In genomic region chr5:23599750-23600537, GRCm38 (mm10) we compare ENCODE assay signal across 12 mouse cellular contexts.
DNase-seq lines count a peak whose midpoint lies in the region; ATAC-seq lines count a peak whose summit lies in the region.
"Had no signal": no experiment of that assay in that cellular context is flagged by ENCODE, and none has a peak within 500 bp of the region (broad histone marks: within the 10 kb centered on the region; RNA-seq: fewer than 3 reads in every experiment).

No protein-coding gene starts in this region.

- H3K27ac ChIP-seq in hindbrain, embryonic 14.5 days: 0 out of 2 replicates have a peak overlapping the region, but pooled peaks have one; percentile 18
- H3K27ac ChIP-seq in heart, embryonic 10.5 days: no peak overlapping the region
- H3K27ac ChIP-seq: embryonic facial prominence, embryonic 12.5 days; liver, embryonic 14.5 days had no signal

- H3K9ac ChIP-seq in hindbrain, embryonic 14.5 days: no peak overlapping the region
- H3K9ac ChIP-seq: embryonic facial prominence, embryonic 12.5 days; liver, embryonic 14.5 days had no signal

- H3K4me3 ChIP-seq in hindbrain, embryonic 14.5 days (replicated peaks; ENCODE audit: low read length): no peak overlapping the region
- H3K4me3 ChIP-seq in heart, embryonic 10.5 days: no peak overlapping the region
- H3K4me3 ChIP-seq: embryonic facial prominence, embryonic 12.5 days had no signal

- no peak overlapping the region for H3K4me2 ChIP-seq in hindbrain, embryonic 14.5 days (replicated peaks)
- H3K4me2 ChIP-seq: embryonic facial prominence, embryonic 12.5 days had no signal

- H3K27me3 ChIP-seq in hindbrain, embryonic 14.5 days (ENCODE audit: control insufficient read depth, insufficient read depth, low read length): no peaks in the 10 kb centered on the region
- no peaks in the 10 kb centered on the region for H3K27me3 ChIP-seq in heart, embryonic 10.5 days (ENCODE audit: insufficient read depth, poor library complexity, severe bottlenecking)
- H3K27me3 ChIP-seq: embryonic facial prominence, embryonic 12.5 days had no signal

- 55% methylated on average over 5 of the region's 5 CpGs for WGBS in hindbrain, embryonic 14.5 days
- WGBS in heart, embryonic 10.5 days: 80% methylated on average over 5 of the region's 5 CpGs

- no peaks in the 10 kb centered on the region for H3K9me3 ChIP-seq in hindbrain, embryonic 14.5 days (ENCODE audit: control insufficient read depth, low read length)
- H3K9me3 ChIP-seq in heart, embryonic 10.5 days: no peaks in the 10 kb centered on the region
- H3K9me3 ChIP-seq: embryonic facial prominence, embryonic 12.5 days had no signal

- peak; percentile 23 to 29 for DNase-seq in layer of hippocampus, postnatal 10 days (ENCODE audit: low spot score in 2 of 2)
- no peak for DNase-seq in layer of hippocampus, postnatal 36 days
- peak; percentile 35 for DNase-seq in ZHBTc4 (ENCODE audit: low read depth, low spot score)
- DNase-seq in cerebellum, postnatal 10 days: peak; percentile 63 to 65
- no peak for DNase-seq in hindbrain, embryonic 14.5 days (ENCODE audit: low spot score)
- no peak for DNase-seq in kidney, postnatal 25 days
- DNase-seq in heart, embryonic 10.5 days (ENCODE audit: low spot score): no peak
- no peak for DNase-seq in adrenal gland, adult 18-20 months (ENCODE audit: low spot score in 2 of 2)
- DNase-seq: lung, postnatal 36 days; spleen, adult 18-20 months had no signal

- H3K36me3 ChIP-seq in hindbrain, embryonic 14.5 days (replicated peaks; ENCODE audit: control insufficient read depth, insufficient read depth): no peaks in the 10 kb centered on the region
- H3K36me3 ChIP-seq in heart, embryonic 10.5 days: 0 out of 2 replicates have a peak, but pooled peaks cover 2% of the 10 kb centered on the region

- peak; percentile 54; the same call in 1 of the 2 replicates for ATAC-seq in hindbrain, embryonic 14.5 days (ENCODE audit: low FRiP score)

- H3K4me1 ChIP-seq in hindbrain, embryonic 14.5 days (replicated peaks; ENCODE audit: control insufficient read depth, insufficient read depth, low read length): 0 out of 2 replicates have a peak, but pooled peaks cover 3% of the 10 kb centered on the region
- H3K4me1 ChIP-seq in heart, embryonic 10.5 days: peaks cover 15% of the 10 kb centered on the region
- H3K4me1 ChIP-seq: embryonic facial prominence, embryonic 12.5 days had no signal

Comparison
In these comparisons a context has a peak if more than half of its experiments do, and no peak if none do; other contexts are left out.
1. DNase-seq: peak in layer of hippocampus, postnatal 10 days (2 of 2), ZHBTc4 (single experiment) and cerebellum, postnatal 10 days (2 of 2); none in layer of hippocampus, postnatal 36 days (0 of 2), hindbrain, embryonic 14.5 days (single experiment), kidney, postnatal 25 days (0 of 2), heart, embryonic 10.5 days (single experiment) and adrenal gland, adult 18-20 months (0 of 2).